Mouse (Mus musculus) kidney, adult 9 months (tissue): ENCODE results near the gene Rnf43.

Experiments
- DNase-seq: peaks from one replicate; pipeline ENCODE4 v3.0.0; 2022

The Rnf43 gene

DNA sequence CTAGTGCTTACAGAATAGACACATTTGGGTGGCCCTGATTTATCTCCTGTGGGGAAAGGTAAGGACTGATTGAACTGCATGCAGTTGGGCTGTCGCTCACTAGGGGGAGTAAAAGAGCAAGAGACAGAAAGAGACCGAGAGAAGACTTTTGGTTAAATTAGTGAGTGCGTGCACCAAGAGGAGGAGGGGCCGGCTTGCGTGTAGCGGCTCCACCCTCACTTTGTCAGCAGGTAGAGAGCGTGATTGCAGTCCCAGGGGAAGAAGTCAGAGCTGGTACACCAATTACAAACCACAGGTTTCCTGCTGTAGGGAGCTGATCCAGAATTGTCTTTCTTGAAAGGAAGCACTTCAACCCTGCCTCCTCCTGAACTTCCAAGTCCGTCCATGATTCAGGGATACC, at the start of gene Rnf43:
Gene Rnf43 (plus strand): TSS at position 316 of the 400 bp plus-strand sequence.
- peak; percentile 96 for DNase-seq

DNA sequence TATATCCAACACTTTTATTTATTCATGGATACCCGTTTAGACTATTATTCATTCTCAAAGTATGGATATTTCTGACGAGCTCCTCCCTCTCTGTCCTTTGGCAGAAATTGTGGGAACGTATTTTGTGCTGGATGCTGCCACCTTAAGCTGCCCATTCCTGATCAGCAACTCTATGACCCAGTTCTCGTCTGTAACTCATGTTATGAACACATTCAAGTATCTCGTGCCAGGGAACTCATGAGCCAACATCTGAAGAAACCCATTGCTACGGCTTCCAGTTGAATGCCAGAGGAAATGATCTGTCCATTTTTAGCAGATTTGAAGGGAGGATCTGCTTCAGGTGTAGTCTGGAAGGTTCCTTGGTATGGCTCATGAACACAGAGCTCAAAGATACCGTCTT, 48.5 kb upstream of the Rnf43 start:
- DNase-seq: no peak

DNA sequence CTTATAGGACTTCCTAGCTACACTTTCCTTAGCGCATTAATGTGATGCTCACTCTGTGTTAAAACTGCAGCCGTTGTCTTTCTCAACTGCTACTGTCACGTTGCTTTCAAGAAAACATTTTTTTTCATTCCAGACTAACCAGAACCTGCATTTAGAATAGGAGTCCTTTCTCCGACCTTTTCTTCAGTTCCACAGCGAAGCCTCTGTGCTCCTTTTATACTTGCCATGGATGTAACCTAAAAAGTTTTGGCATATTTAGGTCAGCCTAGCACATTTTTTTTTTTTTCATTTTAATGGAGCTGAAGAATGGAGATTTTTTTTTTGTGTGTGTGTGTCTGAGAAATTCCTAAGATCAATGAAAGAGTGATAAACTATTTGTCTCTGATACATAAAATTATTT, 47.0 kb upstream of the Rnf43 start:
- no peak for DNase-seq

DNA sequence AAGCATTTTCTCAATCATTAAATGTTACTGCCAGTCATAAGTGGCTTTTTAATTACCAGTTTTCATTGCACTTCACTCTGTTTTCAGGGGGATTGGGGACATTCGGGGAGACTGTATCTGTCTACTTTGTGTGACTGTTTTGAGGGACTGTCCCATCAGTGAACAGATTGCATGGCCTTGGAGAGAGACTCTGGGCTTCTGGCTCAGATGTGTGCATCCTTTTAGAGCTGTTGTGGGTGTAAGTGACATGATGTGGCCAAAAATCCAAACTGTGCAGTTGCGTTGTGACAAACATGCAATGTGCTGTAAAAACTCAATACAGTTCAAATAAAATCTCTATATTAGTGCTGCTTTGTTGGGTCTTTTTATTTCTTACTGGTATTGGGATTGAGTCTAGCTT, 46.6 kb upstream of the Rnf43 start:
- DNase-seq: no peak

DNA sequence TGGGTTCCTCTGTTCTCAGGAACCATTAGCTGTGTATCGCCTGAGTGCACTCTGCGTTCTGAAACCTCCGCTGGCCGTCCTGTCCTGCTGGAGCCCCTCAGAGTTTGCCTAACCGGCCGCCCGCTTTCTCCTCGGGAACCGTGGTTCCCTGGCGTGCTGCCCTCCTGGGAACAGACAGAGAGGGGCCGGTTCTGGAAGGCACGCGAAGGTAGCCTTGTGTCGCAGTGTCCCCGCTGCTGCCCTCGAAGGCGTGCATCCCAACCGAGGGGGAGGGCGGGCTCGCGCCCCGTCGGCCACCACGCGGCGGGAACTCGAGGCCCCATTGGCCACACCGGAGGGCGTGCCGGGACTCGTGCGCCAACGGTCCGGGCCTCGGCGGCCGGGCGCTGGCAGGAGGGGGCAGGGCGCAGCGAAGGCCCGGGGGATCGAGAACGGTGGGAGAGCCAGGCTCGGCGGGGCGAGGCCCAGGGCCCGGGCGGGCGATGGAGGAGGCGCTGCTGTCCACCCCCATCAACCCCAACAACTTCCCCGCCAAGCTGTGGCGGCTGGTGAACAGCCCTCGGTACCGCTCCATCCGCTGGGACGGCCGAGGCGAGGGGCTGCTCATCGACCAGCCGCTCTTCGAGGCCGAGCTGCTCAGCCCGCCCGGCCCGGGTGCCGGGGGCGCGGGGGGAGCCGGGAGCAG, 45.6 kb upstream of the Rnf43 start, which contains the start of gene Hsf5:
Gene Hsf5 (plus strand): TSS at position 375 of the 685 bp plus-strand sequence.
- DNase-seq: no peak

DNA sequence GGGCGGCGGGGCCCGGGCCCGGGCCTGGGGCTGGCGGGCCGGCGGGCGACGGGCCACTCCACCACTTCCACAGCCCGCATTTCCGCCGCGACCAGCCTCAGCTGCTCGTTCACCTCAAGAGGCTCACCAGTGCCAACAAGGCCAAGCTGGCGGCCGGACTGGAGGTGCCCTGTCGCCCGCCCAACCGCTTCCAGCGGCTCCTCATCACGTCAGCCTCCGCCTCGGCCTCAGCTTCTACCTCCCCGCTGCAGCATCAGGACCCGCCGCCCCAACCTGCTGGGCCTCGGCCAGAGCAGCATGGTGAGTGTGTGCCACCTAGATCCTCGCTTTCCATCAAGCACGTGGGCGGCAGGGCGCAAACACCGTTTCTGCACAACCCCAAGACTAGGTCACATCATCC, 44.9 kb upstream of the Rnf43 start:
- no peak for DNase-seq

DNA sequence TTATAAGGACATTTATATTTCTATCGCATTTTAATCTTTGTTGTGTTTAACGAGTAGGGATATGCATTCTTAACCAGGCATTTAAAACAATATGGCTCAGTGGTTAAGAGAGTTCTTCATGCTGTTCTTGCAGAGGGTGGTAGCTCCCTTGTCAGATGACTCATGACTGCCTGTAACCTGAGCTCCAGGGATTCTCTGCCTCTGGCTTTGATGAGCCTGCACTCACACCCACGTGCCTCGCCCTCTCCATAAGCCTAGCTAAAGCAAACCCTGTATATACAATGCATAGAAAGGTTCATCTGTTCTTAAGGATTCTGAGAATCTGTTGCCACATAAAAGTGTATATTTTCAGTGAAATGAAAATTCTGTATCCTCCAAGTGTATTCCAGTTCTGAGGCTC, 39.4 kb upstream of the Rnf43 start:
- DNase-seq: no peak

DNA sequence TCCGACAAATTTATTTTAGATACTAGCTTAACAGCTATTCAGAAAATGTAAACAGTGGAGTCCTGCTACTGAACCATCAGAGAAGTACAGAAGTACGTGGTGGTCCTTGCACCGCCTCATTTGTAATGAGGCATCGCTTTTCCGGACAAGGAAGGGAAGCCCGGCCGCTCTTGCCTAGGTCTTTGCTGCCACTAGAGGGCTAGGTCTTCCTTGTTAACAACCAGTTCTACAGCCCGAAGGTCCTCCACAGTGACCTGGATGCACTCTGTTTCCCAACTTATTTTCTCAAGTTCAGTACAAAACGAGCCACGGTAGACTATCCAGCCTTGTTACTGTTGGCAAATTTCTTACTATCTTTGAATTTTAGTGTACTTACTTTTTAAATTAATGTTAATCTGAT, 32.7 kb upstream of the Rnf43 start:
- DNase-seq: peak; percentile 53

DNA sequence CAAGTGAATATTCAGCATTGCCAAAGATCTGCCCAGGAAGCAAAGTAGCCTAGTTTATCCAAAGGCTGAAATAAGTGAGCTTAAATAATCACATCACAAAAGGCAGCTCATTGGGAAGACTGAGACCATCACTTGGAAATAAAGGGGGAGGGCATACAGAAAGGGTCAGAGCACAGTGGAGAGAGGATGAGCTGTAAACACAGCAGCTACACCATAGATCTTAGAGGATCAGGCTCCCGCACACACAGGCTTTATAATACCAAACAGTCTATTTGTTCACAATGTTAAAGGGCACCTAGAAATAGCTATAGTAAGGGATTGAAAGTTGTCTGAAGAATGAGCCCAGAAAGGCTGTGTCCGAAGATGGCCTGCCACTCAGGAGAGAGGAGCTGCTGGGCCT, 23.7 kb upstream of the Rnf43 start:
- no peak for DNase-seq

DNA sequence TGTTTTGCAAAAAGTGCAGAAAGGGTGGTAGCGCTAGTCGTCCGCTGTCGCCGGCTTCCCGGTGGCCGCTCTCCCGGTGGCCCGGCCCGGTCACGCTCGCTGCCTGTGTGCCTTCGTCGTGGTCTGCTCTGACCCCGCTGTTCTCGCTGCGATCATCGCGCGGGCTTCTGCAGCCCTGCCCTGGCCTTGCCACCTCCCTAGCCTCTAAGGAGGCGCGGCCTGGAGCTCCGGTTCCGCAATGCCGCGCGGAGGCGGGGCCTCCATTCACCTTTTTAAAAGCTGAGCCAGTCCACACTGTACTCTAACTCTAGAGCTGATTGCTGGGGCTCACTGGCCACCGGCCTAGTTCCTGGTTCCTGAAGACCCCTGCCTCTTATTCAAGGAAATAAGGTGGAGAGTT, 23.3 kb upstream of the Rnf43 start:
- DNase-seq: peak; percentile 71

DNA sequence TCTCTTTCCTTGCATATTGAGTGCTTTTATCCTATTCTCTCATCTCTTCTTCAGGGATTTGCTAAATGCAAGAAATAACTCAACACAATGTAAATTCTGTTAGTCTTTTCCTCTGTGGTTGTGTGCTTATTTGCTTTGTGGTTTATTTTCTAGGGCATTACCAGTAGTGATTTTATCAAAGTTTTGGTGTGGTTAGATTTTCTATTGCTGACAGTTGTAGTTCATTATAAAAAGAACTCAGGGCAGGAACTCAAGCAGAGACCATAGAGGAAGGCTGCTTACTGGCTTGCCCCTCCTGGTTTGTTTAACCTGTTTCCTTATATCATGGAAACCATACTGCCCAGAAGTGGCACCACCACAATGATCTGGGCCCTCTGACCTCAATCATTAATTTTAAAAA, 19.7 kb upstream of the Rnf43 start:
- DNase-seq: no peak

DNA sequence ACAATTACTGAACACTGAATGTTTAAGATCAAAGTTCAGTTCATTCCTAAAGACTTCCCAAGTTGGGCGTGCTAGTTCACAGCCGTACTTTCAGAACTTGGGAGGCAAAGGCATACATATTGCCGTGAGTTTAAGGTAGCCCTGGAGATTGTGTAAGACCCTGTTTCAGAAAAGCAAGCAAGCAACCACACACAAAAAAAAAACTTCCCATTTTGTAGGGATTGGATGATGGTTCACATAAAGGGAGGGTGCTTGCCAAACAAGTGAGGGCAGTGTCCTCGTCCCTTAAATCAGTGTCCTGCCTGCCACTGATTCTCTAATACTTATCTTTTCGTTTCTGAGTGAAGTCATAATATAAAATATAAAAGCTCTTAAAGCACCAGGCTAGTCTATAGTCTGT, 7.8 kb upstream of the Rnf43 start:
- no peak for DNase-seq

DNA sequence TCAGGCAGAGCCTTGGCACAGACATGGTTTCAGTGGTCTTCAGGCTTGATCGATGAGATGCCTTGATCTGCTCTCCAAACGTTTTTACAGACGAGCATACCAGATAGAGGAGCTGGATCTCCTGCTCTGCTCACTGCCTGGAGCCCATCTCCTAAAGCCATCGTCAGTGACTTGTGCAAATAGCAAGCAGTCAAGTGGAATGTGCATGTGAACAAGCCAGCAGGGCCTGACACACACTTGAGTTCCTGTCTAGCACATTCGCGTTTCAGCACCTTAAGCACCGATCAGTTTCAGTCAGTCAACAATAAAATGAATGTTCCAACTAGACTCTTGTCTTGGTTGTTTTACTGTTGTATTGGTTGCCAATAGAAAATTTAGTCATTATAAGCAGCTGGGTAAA, 3.3 kb upstream of the Rnf43 start:
- DNase-seq: no peak

DNA sequence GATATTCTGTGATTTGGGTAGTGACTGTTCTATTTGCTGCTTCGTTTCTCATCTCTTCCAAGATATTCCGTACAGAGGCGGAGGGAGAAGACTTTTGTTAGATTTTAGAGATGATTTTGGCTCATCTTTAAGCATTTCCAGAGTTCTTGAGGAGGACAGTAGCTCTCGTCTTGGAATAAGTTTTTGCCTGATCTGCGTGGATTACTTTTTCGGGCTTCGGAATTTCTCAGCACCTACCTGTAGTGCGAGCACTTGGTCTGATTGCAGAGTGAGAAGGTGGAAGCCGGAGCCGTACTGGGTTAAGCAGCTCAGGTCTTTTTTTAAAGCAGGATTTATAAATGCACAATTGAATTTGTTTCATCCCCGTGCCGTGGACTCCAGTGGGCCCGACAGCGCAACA, 300 bp downstream of the Rnf43 start:
- DNase-seq: no peak

DNA sequence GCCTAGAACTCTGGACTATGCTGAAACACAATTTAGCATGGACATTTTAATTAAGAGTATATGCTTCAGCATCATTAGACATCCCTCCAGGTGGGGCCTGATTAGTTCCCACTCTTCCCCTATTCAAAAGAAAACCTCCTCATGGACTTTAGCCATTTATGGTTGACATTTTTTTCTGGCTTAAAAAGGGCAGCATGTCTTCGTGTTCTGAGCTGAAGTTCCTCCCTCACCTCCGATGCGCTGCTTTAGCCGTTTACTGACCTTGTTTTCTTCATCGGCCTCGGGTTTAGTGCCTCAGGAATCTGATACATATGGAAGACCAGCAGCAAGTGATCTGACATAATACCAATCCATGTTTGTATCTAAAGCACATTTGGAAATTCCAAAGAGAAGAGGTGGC, 1.4 kb downstream of the Rnf43 start:
- DNase-seq: no peak

DNA sequence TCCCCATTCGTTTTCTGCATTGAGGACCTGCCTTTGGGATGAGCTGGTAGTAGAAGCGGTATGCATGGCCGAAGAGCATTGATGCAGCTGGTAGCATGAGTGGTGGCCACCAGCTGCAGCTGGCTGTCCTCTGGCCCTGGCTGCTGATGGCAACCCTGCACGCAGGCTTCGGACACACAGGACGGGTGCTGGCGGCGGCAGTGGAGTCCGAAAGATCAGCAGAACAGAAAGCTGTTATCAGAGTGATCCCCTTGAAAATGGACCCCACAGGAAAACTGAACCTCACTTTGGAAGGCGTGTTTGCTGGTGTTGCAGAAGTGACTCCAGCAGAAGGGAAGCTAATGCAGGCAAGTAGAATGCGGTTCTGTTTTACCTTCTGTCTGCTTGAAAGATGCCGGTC, 2.0 kb downstream of the Rnf43 start:
- DNase-seq: peak; percentile 18

DNA sequence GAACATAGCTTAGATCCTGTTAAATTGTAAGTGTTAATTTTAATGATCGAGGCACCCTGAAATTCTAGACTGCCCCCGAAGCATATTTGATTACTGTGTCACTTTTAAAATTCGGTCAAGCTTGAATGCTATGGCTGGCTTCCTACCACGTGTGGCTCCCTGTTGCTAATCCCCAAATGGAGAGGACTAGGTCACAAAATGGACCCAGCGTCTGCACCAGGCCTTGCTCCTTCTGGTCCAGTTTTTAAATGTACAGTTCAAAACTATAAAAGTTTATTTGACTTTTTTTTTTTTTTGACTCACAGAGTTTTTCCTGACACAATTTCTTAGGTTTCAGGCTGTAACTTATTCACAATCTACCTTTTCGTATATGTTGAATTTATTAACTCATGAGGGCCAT, 2.7 kb downstream of the Rnf43 start:
- DNase-seq: peak; percentile 30

DNA sequence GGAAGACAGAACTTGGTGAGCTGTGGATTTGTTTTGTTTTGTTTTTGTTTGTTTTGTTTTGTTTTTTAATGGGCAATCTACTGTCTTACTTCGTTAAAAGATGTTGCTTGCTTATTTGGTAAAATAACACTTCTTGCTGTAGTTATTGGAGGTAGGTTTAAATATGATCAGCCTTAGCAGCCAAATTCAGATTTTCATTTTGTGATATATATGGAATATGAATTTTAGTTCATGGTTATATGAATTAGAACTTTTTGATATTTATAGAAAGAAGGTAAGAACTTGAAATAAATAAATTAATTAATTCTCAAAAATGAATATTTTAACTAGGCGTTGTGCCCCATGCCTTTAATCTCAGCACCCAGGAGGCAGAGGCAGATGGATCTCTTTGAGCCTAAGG, 3.1 kb downstream of the Rnf43 start:
- no peak for DNase-seq

DNA sequence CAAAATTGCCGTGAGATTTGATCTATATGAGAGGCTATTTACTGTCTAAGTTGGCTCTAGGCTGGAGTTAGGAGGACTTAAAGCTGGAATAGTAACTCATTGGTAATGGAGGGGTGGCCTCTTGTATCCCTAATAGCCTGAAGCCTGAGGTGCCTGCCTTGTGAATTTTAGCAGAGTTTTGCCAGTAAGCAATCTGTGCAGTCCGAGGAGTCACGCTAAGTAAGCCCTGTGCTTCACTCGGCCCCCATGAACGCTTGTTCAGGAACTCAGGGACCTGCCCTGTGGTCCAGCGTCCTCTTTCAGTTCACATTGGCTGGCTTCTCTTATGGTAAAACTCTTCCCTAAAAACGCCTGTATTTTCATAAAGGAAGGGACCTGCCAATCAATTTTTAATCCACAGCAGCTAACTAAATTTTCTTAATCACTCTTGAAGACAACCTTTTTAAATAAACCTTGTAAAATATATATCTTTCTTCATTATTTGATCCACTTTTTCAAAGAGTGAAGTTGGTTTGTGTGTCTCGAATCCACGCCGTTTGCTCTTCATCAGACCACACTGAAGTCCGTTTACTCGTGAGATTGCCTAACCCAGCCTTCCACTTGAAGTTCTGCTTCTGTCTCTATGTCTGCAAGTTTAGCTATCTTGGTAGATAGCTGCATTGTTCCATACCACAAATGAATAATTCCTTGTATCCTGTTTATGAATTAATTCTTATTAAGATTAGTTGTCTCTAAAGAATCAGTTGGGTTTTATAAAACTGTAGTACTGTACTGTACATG, 3.9 kb downstream of the Rnf43 start:
- DNase-seq: no peak

DNA sequence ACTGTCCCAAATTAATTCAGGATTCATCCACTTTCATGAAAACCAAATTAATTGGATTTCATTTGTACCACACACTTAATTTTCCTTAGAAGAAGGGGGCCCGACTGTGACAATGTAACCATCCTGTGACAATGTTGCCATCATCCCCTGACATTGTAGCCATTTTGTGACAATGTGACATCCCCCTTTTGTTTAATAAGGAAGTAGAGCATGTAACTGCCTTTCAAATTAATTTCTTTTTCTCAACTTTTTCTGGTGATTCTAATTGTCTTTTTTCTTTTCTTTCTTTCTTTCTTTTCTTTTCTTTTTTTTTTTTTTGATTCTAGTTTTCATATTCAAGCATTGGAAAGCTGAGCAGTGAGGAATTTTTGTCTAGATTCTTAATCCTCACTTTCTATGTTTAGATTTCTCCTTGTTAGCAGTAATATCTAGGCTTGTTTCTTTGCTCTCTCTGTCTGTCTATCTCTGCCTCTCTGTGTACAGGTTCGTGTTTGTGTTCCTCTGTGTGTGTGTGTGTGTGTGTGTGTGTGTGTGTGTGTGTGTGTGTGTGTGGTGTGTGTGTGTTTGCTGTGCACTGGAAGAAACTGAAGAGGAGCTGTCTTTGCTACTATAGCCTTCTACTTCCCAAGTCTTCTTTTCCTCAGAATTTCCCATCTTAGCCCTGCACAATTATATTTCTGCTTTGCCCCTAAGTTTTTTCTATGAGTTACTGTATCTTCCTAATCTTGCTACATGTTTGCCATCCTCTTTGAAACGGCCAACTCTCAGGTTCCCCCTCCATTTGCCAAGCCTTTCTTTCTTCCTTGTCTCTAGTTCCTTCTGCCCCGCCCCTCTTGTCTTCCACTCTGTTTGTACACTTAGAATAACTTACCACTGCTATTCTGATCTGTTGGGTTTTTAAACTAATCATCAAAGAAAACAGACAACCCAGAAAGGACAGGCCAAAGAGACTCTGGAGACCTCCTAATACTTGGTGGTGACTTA, 4.9 kb downstream of the Rnf43 start:
- no peak for DNase-seq

DNA sequence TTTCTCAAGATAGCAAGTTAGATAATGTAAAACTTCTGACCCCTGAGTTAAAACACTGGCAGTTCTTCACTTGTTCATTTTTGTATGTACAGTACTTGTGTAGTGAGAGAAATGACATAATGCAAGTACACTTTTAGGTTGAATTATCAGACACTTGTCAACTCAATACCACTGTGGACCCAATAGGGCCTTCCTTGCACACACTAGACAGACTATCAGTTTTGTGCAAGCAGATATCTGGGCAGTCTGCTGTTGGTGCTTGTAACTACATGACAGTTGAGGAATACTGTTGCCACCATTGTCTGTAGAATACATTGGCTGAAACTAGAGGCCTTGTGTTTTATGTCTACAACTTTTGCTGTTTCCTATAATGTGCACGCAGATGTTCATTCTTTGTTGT, 10.8 kb downstream of the Rnf43 start:
- no peak for DNase-seq

DNA sequence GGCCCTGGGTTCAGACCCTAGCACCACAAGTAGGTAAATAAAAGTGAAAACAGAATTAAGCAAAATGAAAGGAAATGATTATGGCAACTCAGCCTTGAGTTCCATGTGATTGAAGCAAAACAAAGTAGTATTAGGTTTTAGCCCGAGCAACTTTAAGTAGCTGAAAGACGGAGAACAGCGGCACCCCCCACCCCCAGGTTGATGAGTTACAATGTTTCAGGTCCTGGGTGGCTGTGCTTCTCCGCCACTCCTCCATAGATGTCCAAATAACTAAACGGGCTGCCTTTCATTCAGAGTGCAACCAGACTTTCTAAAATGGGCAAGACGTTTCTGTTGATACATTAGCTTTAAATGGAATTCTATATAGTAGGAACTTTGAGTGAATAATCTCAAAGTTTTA, 13.1 kb downstream of the Rnf43 start:
- DNase-seq: no peak

DNA sequence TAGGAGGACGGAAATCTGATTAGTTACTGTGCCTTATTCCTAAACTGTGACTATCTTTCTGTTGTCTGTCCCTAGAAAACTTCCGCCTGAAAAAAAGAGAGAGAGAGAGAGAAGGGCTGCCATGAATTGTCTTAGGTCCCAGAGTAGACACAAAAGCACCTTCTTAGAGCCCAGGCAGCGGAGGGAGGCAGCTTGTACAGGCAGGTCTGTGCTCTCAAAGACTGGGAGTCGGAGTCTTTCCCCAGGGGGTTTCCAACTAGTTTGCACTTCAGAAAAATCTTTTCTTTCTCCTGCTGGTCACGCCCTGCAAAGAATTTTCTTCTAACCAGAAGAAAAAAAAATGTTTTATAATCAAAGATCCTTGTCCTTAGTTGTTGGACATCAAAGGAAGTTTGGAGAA, 15.2 kb downstream of the Rnf43 start:
- no peak for DNase-seq

DNA sequence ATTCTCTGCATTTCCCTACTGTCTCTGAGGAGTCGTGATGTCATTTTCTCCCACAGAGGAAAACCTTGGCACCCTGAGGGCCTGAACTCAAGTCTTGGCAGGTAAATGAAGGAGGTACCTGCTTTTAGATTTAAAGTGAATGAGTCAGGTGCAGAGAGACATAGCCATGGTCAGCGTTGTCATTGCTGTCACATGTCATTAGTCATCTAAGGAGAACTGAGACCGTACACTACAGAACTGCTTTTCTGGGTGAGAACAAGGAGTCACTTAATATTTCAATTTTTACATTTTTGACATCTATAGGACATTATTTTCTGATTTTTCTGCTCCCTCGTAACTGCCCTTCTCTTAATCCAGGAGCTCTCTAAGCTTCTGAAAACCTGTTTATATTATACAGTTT, 16.0 kb downstream of the Rnf43 start:
- no peak for DNase-seq
